In genomic region chr1:59204489-59204888, GRCm38 (mm10) we compare ENCODE assay signal across 1 mouse cellular context.
TF ChIP-seq lines count a peak whose summit lies in the region.

No protein-coding gene starts in this region.

TF ChIP-seq in CH12.LX, 34 proteins besides CTCF, POLR2A, EP300 and RAD21 (continued from another document):
- TF ChIP-seq ZC3H11A (IDR thresholded peaks at IDR 0.05; ENCODE audit: low read depth, low read length): no peak
- TF ChIP-seq KAT2A (IDR thresholded peaks at IDR 0.05; ENCODE audit: insufficient replicate concordance, low read length): no peak
- peak; percentile 75; the same call in 1 of the 2 replicates for TF ChIP-seq MEF2A (IDR thresholded peaks at IDR 0.05; ENCODE audit: borderline replicate concordance, low read depth, low read length)
- no peak for TF ChIP-seq POLR2AphosphoS2 (IDR thresholded peaks at IDR 0.05; ENCODE audit: low read depth, low read length)
- no peak for TF ChIP-seq PAX5 (IDR thresholded peaks at IDR 0.05; ENCODE audit: low read length)
- no peak for TF ChIP-seq NELFE (IDR thresholded peaks at IDR 0.05; ENCODE audit: low read depth, low read length)
- no peak for TF ChIP-seq E2F4 (IDR thresholded peaks at IDR 0.05; ENCODE audit: insufficient replicate concordance, low read depth, low read length)
